Mouse (Mus musculus) forebrain, embryonic 15.5 days (tissue): ENCODE results near the gene Zfp358. TPM values are rescaled to one million over a fixed set of nuclear protein-coding genes. Genes with fewer than 3 reads are reported as not detected.

ENCODE experiments used
- ATAC-seq: fragments of 200-750 bp; cut with Nextera tagmentation; replicated peaks from 2 replicates; pipeline ENCODE4 v1.8.0; 2017; ENCODE audit warnings: mild to moderate bottlenecking, moderate TSS enrichment, moderate library complexity
- H3K27ac ChIP-seq: fragments of 300-500 bp; sonication (generic); replicated peaks from 2 replicates; pipeline ENCODE4 v1.5.1; 2015; ENCODE audit warnings: mild to moderate bottlenecking, inconsistent platforms
- H3K27me3 ChIP-seq: fragments of 300-500 bp; sonication (generic); 2 replicates; pipeline ENCODE4 v1.6.1; 2015; ENCODE audit warnings: inconsistent platforms
- H3K36me3 ChIP-seq: fragments of 300-500 bp; sonication (generic); 2 replicates; pipeline ENCODE4 v1.6.1; 2015; ENCODE audit warnings: mild to moderate bottlenecking, inconsistent platforms
- H3K4me1 ChIP-seq: fragments of 300-500 bp; sonication (generic); 2 replicates; pipeline ENCODE4 v1.6.1; 2015; ENCODE audit warnings: inconsistent platforms
- H3K4me2 ChIP-seq: fragments of 300-500 bp; sonication (generic); replicated peaks from 2 replicates; pipeline ENCODE4 v1.6.1; 2015; ENCODE audit warnings: mild to moderate bottlenecking, inconsistent platforms
- H3K4me3 ChIP-seq: fragments of 300-500 bp; sonication (generic); 2 replicates; pipeline ENCODE4 v1.5.1; 2015; ENCODE audit warnings: mild to moderate bottlenecking, inconsistent platforms
- H3K9ac ChIP-seq: fragments of 300-500 bp; sonication (generic); replicated peaks from 2 replicates; pipeline ENCODE4 v1.6.1; 2015; ENCODE audit warnings: mild to moderate bottlenecking, inconsistent platforms
- H3K9me3 ChIP-seq: fragments of 300-500 bp; sonication (generic); 2 replicates; pipeline ENCODE4 v1.6.1; 2016; ENCODE audit warnings: inconsistent platforms
- WGBS: fragments of 180-500 bp; shearing (Covaris S2); methylation state at CpG from one replicate; pipeline ENCODE4 v1.1.7; 2015; ENCODE audit warnings: mixed read lengths; 5-methylcytosine and 5-hydroxymethylcytosine counted together
- polyA plus RNA-seq: library from polyadenylated mRNA; unstranded; fragments of >200 nt; fragmentation: Nextera tagmentation; extraction: Ambion mirVana; gene quantifications from 2 replicates; pipeline ENCODE4 v1.2.1, GENCODE M21; 2015

Zfp358 gene
- polyA plus RNA-seq, 1 experiment from 2014 or later = 79.6 TPM

DNA sequence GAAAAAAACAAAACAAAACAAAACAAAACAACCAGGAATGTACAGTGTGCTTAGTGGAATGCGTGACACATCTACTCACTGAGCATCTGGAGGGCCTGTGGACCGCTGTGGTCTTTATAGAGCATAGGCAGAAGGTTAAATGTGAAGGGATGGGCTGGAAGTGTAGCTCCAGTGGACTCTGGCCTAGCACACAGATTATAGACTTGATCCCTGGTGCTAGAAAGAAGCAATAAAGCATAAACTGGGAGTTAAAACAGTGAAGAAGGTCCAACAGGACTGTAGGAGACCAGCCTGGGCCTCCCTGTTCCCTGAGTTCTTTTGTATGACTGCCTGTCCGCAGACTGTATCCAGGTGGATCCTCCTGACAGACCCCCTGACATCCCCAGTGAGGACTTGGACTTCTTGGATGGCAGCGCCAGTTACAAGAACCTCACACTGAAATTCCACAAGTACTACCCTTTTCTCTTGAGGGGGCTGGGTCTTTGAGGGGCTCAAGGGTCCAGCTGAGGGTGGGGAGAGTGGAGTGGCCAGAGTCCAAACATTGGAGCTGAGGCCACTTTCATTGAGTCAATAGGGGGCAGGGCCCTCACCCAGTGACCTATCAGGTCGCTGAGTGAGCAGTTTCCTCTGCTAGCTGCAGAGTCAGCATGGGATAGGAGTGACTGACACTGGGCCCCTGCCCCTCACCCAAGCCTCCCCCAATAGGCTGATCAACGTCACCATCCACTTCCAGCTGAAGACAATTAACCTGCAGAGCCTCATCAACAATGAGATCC, 15.2 kb downstream of the Zfp358 start:
- Histone ChIP-seq H3K4me2 (no peak overlapping the region), H3K4me3 (no peak overlapping the region), H3K9me3 (no peaks in the 10 kb centered on the region), H3K9ac (no peak overlapping the region), H3K4me1 (no peaks in the 10 kb centered on the region), H3K36me3 (peaks cover 56% of the 10 kb centered on the region), H3K27ac (no peak overlapping the region), H3K27me3 (no peaks in the 10 kb centered on the region)
- ATAC-seq = no peak
- 90% methylated on average over 6 of the region's 6 CpGs for WGBS

DNA sequence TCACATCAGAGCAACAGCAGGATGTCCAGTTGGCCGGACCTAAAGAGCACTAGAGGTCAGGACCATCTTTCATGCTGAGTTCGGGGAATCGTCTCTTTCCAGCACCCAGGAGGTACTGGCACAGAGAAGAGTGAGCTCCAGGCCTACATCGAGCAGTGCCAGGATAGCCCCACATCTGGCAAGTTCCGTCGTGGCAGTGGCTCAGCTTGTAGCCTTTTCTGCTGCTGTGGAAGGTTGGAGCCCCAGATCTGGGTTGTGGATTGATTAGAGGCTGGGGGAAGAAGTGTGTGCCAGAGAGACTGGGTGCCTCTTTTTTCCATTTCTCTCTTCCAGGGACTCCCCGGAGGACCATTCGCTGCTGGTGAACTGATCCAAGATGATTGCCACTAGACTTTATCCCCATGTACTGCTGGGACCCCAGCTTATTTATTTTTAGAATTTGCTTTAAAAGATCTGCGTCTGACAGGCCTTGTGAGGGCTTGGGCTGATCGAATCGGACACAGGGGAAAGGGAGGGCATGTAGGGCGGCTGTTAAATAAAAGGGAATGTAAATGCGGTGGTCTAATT, 21.8 kb downstream of the Zfp358 start:
- H3K27ac ChIP-seq = peak overlapping the region; percentile 53
- H3K4me2 ChIP-seq = peak overlapping the region; percentile 85
- peak overlapping the region; percentile 50 for H3K9ac ChIP-seq
- WGBS = 35% methylated on average over 13 of the region's 13 CpGs
- no peak for ATAC-seq
- H3K4me1 ChIP-seq = peaks cover 17% of the 10 kb centered on the region
- peak overlapping the region; percentile 61 for H3K4me3 ChIP-seq
- H3K27me3 ChIP-seq = no peaks in the 10 kb centered on the region
- no peaks in the 10 kb centered on the region for H3K9me3 ChIP-seq
- H3K36me3 ChIP-seq = peaks cover 17% of the 10 kb centered on the region

DNA sequence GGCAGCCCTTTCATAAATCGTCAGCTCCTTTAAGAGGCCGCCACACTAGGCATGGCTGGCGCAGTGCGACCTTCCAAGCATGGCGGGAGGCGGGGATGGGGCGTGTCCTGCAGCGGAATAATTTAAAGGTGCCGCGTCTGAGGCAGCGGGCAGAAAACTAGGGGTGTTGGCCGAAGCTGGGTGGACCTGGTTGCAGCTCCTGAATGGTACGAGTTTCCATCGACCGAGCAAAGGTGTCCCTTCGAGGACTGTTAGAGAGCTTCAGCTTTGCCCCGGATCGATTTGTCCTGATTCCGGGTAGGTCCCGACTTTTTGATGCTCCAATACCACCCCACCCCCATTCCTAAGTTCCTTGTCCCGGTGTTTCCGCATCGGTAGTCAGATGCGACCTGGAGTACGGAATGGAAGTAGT, 22.3 kb downstream of the Zfp358 start, which contains the start of gene Pnpla6:
Pnpla6 (plus strand) TSS at position 125 of the 412 bp plus-strand sequence.
- WGBS = under 1% methylated on average over 25 of the region's 25 CpGs
- peak within 1 kb of the TSS; percentile 61 for H3K4me3 ChIP-seq
- peak within 1 kb of the TSS; percentile 50 for H3K9ac ChIP-seq
- peaks cover 15% of the 10 kb centered on the region for H3K36me3 ChIP-seq
- H3K4me1 ChIP-seq = peaks cover 17% of the 10 kb centered on the region
- H3K4me2 ChIP-seq = peak within 1 kb of the TSS; percentile 85
- H3K27ac ChIP-seq = peak within 1 kb of the TSS; percentile 72
- H3K27me3 ChIP-seq = no peaks in the 10 kb centered on the region
- peak; percentile 71 for ATAC-seq
- no peaks in the 10 kb centered on the region for H3K9me3 ChIP-seq

DNA sequence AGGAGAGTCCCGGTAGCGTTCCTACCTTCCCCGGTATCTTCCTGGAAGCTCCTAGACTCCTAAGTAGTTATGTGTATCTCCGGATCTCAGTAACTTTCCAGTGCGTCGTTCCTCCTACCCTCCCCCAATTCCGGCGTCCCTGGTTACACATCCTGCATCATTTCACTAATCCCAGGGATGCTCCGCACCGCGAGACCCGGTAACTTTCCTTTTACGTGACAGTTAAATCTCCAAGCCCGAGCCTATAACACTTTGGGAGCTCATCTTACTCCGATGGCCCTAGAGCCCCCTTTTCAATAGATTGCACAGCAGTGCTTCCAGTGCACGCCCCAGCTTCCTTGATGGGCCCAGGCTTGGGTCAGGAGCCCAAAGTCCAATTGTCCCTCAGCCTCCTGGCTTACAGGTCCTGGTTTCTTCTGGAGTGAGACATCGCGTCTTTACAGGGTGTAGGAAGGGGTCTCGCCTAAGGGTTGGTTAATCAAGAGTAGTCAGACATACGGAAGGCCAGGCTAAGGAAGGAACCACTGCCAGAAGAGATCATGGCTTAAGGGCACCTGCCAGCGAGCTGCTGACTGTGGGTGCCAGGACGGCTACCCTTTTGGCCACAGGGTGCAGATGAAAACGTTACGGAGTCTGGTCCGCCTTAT, 23.0 kb downstream of the Zfp358 start:
- under 1% methylated on average over 25 of the region's 25 CpGs for WGBS
- Histone ChIP-seq H3K9me3 (no peaks in the 10 kb centered on the region), H3K4me2 (peak overlapping the region; percentile 85), H3K27ac (peak overlapping the region; percentile 72), H3K36me3 (peaks cover 10% of the 10 kb centered on the region), H3K9ac (peak overlapping the region; percentile 50), H3K27me3 (no peaks in the 10 kb centered on the region), H3K4me3 (peak overlapping the region; percentile 61), H3K4me1 (peaks cover 17% of the 10 kb centered on the region)
- peak; percentile 21 for ATAC-seq

DNA sequence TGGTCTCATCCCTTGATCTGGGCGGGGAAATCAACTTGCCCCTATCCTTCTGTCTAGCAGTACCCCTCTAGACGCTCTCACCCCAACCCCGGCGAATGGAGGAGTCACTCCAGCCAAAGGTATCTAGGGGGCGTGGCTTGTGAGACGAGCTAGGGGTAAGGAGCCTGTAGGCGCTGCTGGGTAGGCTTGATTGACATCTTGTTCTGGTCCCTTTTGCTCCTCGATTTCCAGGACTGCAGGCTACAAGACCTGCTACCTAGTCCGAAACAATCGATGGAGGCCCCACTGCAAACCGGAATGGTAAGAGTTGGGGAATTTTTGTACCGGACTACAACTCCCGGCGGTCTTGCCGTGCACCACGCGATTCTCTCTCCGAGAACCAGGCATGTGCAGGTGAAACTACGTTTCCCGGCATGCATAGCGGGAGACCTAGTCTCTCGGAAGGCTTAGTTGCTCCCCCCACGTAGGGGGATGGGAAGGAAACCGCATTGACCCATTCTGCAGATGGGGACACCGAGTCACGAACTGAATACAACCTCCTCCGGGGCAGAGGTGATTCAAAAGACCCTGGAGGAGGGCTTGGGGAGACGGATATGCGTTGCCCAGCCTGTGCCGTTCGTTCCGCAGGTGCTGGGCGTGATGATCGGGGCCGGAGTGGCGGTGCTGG, 23.6 kb downstream of the Zfp358 start:
- Histone ChIP-seq H3K27me3 (no peaks in the 10 kb centered on the region), H3K27ac (peak overlapping the region; percentile 72), H3K36me3 (peaks cover 10% of the 10 kb centered on the region), H3K4me3 (peak overlapping the region; percentile 61), H3K9me3 (no peaks in the 10 kb centered on the region), H3K9ac (peak overlapping the region; percentile 50), H3K4me2 (peak overlapping the region; percentile 85), H3K4me1 (peaks cover 17% of the 10 kb centered on the region)
- ATAC-seq = peak; percentile 88
- WGBS = under 1% methylated on average over 36 of the region's 36 CpGs

DNA sequence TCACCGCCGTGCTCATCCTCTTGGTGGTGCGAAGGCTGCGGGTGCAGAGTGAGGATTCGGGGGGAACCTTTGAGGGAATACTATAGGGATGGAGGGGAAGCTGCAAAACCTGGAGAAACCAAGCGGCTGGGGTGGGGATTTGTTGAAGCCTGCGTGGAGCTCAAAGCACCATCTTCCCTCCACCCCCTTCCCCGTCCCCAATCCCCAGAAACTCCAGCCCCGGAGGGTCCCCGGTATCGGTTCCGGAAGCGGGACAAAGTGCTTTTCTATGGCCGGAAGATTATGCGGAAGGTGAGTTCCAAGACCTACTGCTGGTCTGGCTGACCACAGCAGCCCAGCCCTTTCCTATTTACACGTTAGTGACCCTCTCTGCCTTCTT, 24.2 kb downstream of the Zfp358 start:
- Histone ChIP-seq H3K9me3 (no peaks in the 10 kb centered on the region), H3K36me3 (peaks cover 11% of the 10 kb centered on the region), H3K4me1 (peaks cover 17% of the 10 kb centered on the region), H3K27ac (peak overlapping the region; percentile 72; the same call in 1 of the 2 replicates), H3K4me3 (peak overlapping the region; percentile 61), H3K9ac (peak overlapping the region; percentile 45), H3K27me3 (no peaks in the 10 kb centered on the region), H3K4me2 (peak overlapping the region; percentile 85)
- no peak; the same call in 1 of the 2 replicates for ATAC-seq
- WGBS = 15% methylated on average over 16 of the region's 16 CpGs

DNA sequence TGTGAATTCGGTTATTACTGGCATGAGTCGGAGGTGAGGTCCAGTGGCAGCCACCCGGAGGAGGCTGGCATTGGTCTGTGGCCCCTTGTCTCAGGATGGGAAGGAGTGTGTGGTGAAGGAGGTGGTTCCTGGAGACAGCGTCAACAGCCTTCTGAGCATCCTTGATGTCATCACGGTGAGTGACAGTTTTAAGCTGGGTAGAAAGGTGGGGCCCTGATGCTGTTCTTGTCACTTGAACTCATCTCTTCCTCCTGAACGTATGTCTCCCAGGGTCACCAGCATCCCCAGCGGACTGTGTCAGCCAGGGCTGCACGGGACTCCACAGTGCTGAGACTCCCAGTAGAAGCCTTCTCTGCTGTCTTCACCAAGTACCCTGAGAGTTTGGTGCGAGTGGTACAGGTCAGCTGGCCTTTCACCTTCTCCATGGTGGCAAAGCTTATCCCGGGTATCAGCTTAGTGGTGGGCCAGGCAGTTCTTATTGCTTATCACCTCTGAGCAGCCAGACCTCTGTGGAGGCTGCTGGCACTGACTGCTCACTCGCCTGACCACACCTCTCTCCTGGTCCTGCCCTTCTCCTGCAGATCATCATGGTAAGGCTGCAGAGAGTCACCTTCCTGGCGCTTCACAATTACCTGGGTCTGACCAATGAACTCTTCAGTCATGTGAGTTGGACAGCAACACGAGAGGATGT, 29.2 kb downstream of the Zfp358 start:
- H3K9ac ChIP-seq = no peak overlapping the region
- H3K4me2 ChIP-seq = no peak overlapping the region
- no peak for ATAC-seq
- H3K27me3 ChIP-seq = no peaks in the 10 kb centered on the region
- H3K4me1 ChIP-seq = peaks cover 8% of the 10 kb centered on the region
- 94% methylated on average over 13 of the region's 13 CpGs for WGBS
- H3K36me3 ChIP-seq = peaks cover 33% of the 10 kb centered on the region
- H3K9me3 ChIP-seq = no peaks in the 10 kb centered on the region
- no peak overlapping the region for H3K27ac ChIP-seq
- no peak overlapping the region for H3K4me3 ChIP-seq

DNA sequence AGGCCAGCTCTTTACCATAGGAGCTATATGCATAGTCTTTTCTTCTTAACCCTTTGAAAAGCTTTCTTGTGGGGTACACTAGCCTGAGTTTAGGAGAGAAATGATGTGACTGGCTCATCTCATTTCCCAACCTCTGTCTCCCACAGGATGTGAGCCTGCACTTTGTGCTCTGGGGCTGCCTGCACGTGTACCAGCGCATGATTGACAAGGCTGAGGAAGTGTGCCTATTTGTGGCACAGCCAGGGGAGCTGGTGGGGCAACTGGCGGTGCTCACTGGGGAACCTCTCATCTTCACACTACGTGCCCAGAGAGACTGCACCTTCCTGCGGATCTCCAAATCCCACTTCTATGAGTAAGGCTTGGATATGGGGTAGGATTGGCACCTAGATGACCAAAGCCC, 37.9 kb downstream of the Zfp358 start:
- no peak overlapping the region for H3K27ac ChIP-seq
- whole genome bisulfite sequencing = 89% methylated on average over 5 of the region's 5 CpGs
- no peaks in the 10 kb centered on the region for H3K27me3 ChIP-seq
- no peaks in the 10 kb centered on the region for H3K9me3 ChIP-seq
- ATAC-seq = no peak
- H3K36me3 ChIP-seq = peaks cover 26% of the 10 kb centered on the region
- no peaks in the 10 kb centered on the region for H3K4me1 ChIP-seq
- no peak overlapping the region for H3K9ac ChIP-seq
- H3K4me2 ChIP-seq = no peak overlapping the region
- no peak overlapping the region for H3K4me3 ChIP-seq

DNA sequence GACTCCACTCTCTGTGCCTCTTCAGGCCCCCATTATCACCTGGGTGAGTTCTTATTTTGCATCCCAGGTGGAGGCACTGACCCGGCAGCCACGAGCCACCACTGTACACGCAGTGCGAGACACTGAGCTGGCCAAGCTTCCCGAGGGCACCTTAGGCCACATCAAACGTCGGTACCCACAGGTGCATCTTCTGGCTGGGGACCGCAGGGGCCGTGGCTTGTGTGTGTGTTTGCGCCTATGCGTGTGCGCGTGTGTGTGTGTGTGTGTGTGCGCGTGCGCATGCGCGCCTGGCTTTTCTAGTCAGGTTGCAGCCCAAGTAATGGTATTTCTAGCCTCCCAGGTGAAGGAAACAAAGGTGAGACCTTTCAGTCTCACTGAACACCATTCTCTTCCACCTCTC, 39.0 kb downstream of the Zfp358 start:
- H3K27ac ChIP-seq = no peak overlapping the region
- 94% methylated on average over 18 of the region's 18 CpGs for WGBS
- no peak overlapping the region for H3K9ac ChIP-seq
- no peak for ATAC-seq
- peaks cover 25% of the 10 kb centered on the region for H3K36me3 ChIP-seq
- no peak overlapping the region for H3K4me2 ChIP-seq
- H3K4me1 ChIP-seq = no peaks in the 10 kb centered on the region
- no peaks in the 10 kb centered on the region for H3K9me3 ChIP-seq
- H3K4me3 ChIP-seq = no peak overlapping the region
- no peaks in the 10 kb centered on the region for H3K27me3 ChIP-seq

DNA sequence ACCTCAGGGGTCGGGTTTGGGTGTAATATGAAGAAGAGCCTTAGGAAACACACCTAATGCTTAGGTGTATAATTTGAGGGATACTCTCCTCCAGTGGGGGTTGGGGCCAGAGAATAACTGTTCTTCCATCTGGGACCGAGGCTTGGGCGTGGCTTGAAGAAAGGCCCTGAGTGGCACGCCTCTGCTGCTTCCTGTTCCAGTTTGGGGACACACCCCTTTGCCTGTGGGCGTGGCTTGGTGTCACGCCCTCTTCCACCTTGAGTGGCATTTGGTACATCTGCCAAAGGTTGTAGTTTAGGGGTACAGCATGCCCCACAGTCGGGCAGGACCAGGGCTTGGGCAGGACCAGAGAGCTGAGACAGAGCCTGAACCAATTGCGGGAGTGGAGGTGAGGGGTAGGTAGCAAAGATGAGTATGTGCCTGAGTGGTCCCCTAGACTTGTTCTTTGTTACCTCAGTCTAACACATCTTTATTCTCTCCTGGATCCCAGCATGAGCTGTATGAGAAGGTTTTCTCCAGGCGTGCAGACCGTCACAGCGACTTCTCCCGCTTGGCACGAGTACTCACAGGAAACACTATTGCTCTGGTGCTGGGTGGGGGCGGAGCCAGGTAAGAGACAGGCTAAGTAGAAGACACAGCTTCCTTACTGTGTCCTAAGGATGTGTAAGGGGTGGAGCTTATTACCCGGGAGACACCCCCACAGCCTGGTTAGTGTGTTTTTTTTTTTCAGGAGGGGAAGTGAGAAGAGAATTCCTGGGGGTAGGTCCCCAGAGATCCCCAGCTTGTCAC, 43.3 kb downstream of the Zfp358 start:
- no peak overlapping the region for H3K9ac ChIP-seq
- H3K4me1 ChIP-seq = no peaks in the 10 kb centered on the region
- no peaks in the 10 kb centered on the region for H3K27me3 ChIP-seq
- no peak overlapping the region for H3K4me3 ChIP-seq
- no peak for ATAC-seq
- H3K27ac ChIP-seq = no peak overlapping the region
- no peak overlapping the region for H3K4me2 ChIP-seq
- WGBS = 67% methylated on average over 15 of the region's 15 CpGs
- H3K36me3 ChIP-seq = peaks cover 36% of the 10 kb centered on the region
- no peaks in the 10 kb centered on the region for H3K9me3 ChIP-seq

DNA sequence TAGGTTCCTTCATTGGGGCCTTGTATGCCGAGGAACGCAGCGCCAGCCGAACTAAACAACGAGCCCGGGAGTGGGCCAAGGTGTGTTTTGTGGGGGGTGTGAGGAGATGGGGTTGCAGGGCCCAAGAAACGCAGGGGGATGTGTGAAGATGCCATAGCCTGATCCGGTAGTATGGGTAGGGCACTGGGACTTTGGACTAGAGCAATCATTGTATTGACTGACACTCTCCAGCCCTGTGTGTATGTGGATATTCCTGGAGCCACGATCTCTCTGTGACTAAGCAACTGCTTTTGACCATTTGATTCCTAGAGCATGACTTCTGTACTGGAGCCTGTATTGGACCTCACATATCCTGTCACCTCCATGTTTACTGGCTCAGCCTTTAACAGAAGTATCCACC, 44.0 kb downstream of the Zfp358 start:
- Histone ChIP-seq H3K36me3 (peaks cover 35% of the 10 kb centered on the region), H3K27ac (no peak overlapping the region), H3K4me3 (no peak overlapping the region)

More for the DNA sequence above, 44.0 kb downstream of the Zfp358 start:
- 93% methylated on average over 9 of the region's 9 CpGs for WGBS
- Histone ChIP-seq H3K4me1 (no peaks in the 10 kb centered on the region), H3K4me2 (no peak overlapping the region), H3K9me3 (no peaks in the 10 kb centered on the region), H3K9ac (no peak overlapping the region), H3K27me3 (no peaks in the 10 kb centered on the region)
- no peak for ATAC-seq
